Mouse (Mus musculus): ENCODE measurements around the gene Evc. TPM values are rescaled to one million over a fixed set of nuclear protein-coding genes. Genes with fewer than 3 reads are reported as not detected.

The Evc gene
- polyA plus RNA-seq, 1 experiment from 2014 or later, result 1.7 TPM

GRCm38 (mm10) chr5:37320761-37321160 is 15.9 kb downstream of the Evc start:
- Histone ChIP-seq H3K36me3 (ENCODE audit: control insufficient read depth, insufficient read depth) (no peaks in the 10 kb centered on the region), H3K9ac (ENCODE audit: low read depth, low read length) (no peak overlapping the region), H3K9me3 (ENCODE audit: control insufficient read depth) (no peaks in the 10 kb centered on the region), H3K4me2 (replicated peaks; ENCODE audit: low read depth) (no peak overlapping the region), H3K4me1 (replicated peaks; ENCODE audit: control insufficient read depth, insufficient read depth, low read length) (no peaks in the 10 kb centered on the region), H3K27me3 (replicated peaks; ENCODE audit: control insufficient read depth, insufficient read depth, low read length) (no peaks in the 10 kb centered on the region), H3K4me3 (ENCODE audit: low read depth, low read length) (no peak overlapping the region), H3K27ac (ENCODE audit: low read depth, low read length) (no peak overlapping the region)
- TF ChIP-seq CTCF (IDR thresholded peaks at IDR 0.05; ENCODE audit: low read depth), result no peak
- ATAC-seq, result no peak
- WGBS, result 85% methylated on average over 4 of the region's 4 CpGs

GRCm38 (mm10) chr5:37320174-37320573 is 16.5 kb downstream of the Evc start:
- no peak overlapping the region for H3K4me2 ChIP-seq (replicated peaks; ENCODE audit: low read depth)
- no peak overlapping the region for H3K9ac ChIP-seq (ENCODE audit: low read depth, low read length)
- no peaks in the 10 kb centered on the region for H3K9me3 ChIP-seq (ENCODE audit: control insufficient read depth)
- H3K27ac ChIP-seq (ENCODE audit: low read depth, low read length), result no peak overlapping the region
- no peak overlapping the region for H3K4me3 ChIP-seq (ENCODE audit: low read depth, low read length)
- no peaks in the 10 kb centered on the region for H3K36me3 ChIP-seq (ENCODE audit: control insufficient read depth, insufficient read depth)
- H3K27me3 ChIP-seq (replicated peaks; ENCODE audit: control insufficient read depth, insufficient read depth, low read length), result no peaks in the 10 kb centered on the region
- H3K4me1 ChIP-seq (replicated peaks; ENCODE audit: control insufficient read depth, insufficient read depth, low read length), result no peaks in the 10 kb centered on the region
- no peak for TF ChIP-seq CTCF (IDR thresholded peaks at IDR 0.05; ENCODE audit: low read depth)
- no peak for ATAC-seq
- 61% methylated on average over 3 of the region's 3 CpGs for WGBS

GRCm38 (mm10) chr5:37318715-37319114 is 18.0 kb downstream of the Evc start:
- H3K27ac ChIP-seq (ENCODE audit: low read depth, low read length), result no peak overlapping the region
- H3K4me1 ChIP-seq (replicated peaks; ENCODE audit: control insufficient read depth, insufficient read depth, low read length), result no peaks in the 10 kb centered on the region
- H3K4me2 ChIP-seq (replicated peaks; ENCODE audit: low read depth), result no peak overlapping the region
- 80% methylated on average over 6 of the region's 6 CpGs for WGBS
- H3K9me3 ChIP-seq (ENCODE audit: control insufficient read depth), result no peaks in the 10 kb centered on the region
- H3K36me3 ChIP-seq (ENCODE audit: control insufficient read depth, insufficient read depth), result no peaks in the 10 kb centered on the region; the same call in 1 of the 2 replicates
- no peak for ATAC-seq
- H3K4me3 ChIP-seq (ENCODE audit: low read depth, low read length), result no peak overlapping the region
- no peak overlapping the region for H3K9ac ChIP-seq (ENCODE audit: low read depth, low read length)
- H3K27me3 ChIP-seq (replicated peaks; ENCODE audit: control insufficient read depth, insufficient read depth, low read length), result no peaks in the 10 kb centered on the region
- no peak for TF ChIP-seq CTCF (IDR thresholded peaks at IDR 0.05; ENCODE audit: low read depth)

GRCm38 (mm10) chr5:37312980-37313722 is 23.5 kb downstream of the Evc start:
- Histone ChIP-seq H3K4me2 (replicated peaks; ENCODE audit: low read depth) (no peak overlapping the region), H3K4me1 (replicated peaks; ENCODE audit: control insufficient read depth, insufficient read depth, low read length) (no peaks in the 10 kb centered on the region), H3K9me3 (ENCODE audit: control insufficient read depth) (no peaks in the 10 kb centered on the region), H3K27me3 (replicated peaks; ENCODE audit: control insufficient read depth, insufficient read depth, low read length) (no peaks in the 10 kb centered on the region), H3K27ac (ENCODE audit: low read depth, low read length) (no peak overlapping the region), H3K9ac (ENCODE audit: low read depth, low read length) (no peak overlapping the region), H3K36me3 (ENCODE audit: control insufficient read depth, insufficient read depth) (no peaks in the 10 kb centered on the region; the same call in 1 of the 2 replicates), H3K4me3 (ENCODE audit: low read depth, low read length) (no peak overlapping the region)
- ATAC-seq, result no peak
- no peak for TF ChIP-seq CTCF (IDR thresholded peaks at IDR 0.05; ENCODE audit: low read depth)
- 84% methylated on average over 12 of the region's 12 CpGs for WGBS

GRCm38 (mm10) chr5:37310026-37310425 is 26.7 kb downstream of the Evc start:
- H3K27ac ChIP-seq (ENCODE audit: low read depth, low read length), result no peak overlapping the region
- no peak overlapping the region for H3K4me2 ChIP-seq (replicated peaks; ENCODE audit: low read depth)
- no peaks in the 10 kb centered on the region; the same call in 1 of the 2 replicates for H3K36me3 ChIP-seq (ENCODE audit: control insufficient read depth, insufficient read depth)
- H3K4me3 ChIP-seq (ENCODE audit: low read depth, low read length), result no peak overlapping the region
- TF ChIP-seq CTCF (IDR thresholded peaks at IDR 0.05; ENCODE audit: low read depth), result no peak
- no peaks in the 10 kb centered on the region for H3K9me3 ChIP-seq (ENCODE audit: control insufficient read depth)
- WGBS, result 88% methylated on average over 9 of the region's 9 CpGs
- no peaks in the 10 kb centered on the region for H3K27me3 ChIP-seq (replicated peaks; ENCODE audit: control insufficient read depth, insufficient read depth, low read length)
- H3K4me1 ChIP-seq (replicated peaks; ENCODE audit: control insufficient read depth, insufficient read depth, low read length), result no peaks in the 10 kb centered on the region
- no peak for ATAC-seq
- no peak overlapping the region for H3K9ac ChIP-seq (ENCODE audit: low read depth, low read length)

GRCm38 (mm10) chr5:37298370-37298769 is 38.3 kb downstream of the Evc start:
- ATAC-seq, result no peak
- no peaks in the 10 kb centered on the region for H3K9me3 ChIP-seq (ENCODE audit: control insufficient read depth)
- no peaks in the 10 kb centered on the region for H3K27me3 ChIP-seq (replicated peaks; ENCODE audit: control insufficient read depth, insufficient read depth, low read length)
- WGBS, result 19% methylated on average over 7 of the region's 7 CpGs
- H3K36me3 ChIP-seq (ENCODE audit: control insufficient read depth, insufficient read depth), result no peaks in the 10 kb centered on the region
- no peaks in the 10 kb centered on the region for H3K4me1 ChIP-seq (replicated peaks; ENCODE audit: control insufficient read depth, insufficient read depth, low read length)
- H3K27ac ChIP-seq (ENCODE audit: low read depth, low read length), result no peak overlapping the region
- H3K9ac ChIP-seq (ENCODE audit: low read depth, low read length), result no peak overlapping the region
- peak; percentile 91 for TF ChIP-seq CTCF (IDR thresholded peaks at IDR 0.05; ENCODE audit: low read depth)
- H3K4me2 ChIP-seq (replicated peaks; ENCODE audit: low read depth), result no peak overlapping the region
- no peak overlapping the region for H3K4me3 ChIP-seq (ENCODE audit: low read depth, low read length)
